Mouse (Mus musculus) ovary, adult 10 weeks (tissue): ENCODE measurements around the gene Rbms3. TPM values are rescaled to one million over a fixed set of nuclear protein-coding genes. Genes with fewer than 3 reads are reported as not detected.

Source experiments
- polyA plus RNA-seq: library from polyadenylated mRNA; stranded (reverse); fragments of 350-450 nt; fragmentation: Illumina TruSeq; extraction: RNeasy Lipid Tissue Mini Kit (QIAGEN cat#74804); gene quantifications from one replicate; pipeline ENCODE4 v1.2.3, GENCODE M21; 2014

Rbms3 gene
- 59.0 TPM for polyA plus RNA-seq

GRCm38 (mm10) chr9:117629771-117630170, at the start of gene Rbms3:
Gene Rbms3, minus strand, starts transcription at chr9:117629913.

